Mouse (Mus musculus) thymus, adult 18-20 months (tissue): ENCODE measurements around the gene Pde4a.
A peak's percentile ranks its signal among the peaks of the same experiment; 100 is the strongest.
"Not testable (repeated sequence)": the region's sequence is repeated elsewhere in the genome, so short reads cannot be mapped to it uniquely, and the experiment has no call there.

Source experiments
- DNase-seq, 2 experiments: peaks; one replicate each; pipeline ENCODE4 v3.0.0; 2022; ENCODE audit warnings: mixed read lengths in 2 of 2

Gene Pde4a

GRCm38 (mm10) chr9:21220490-21221382, 55.2 kb downstream of the Pde4a start:
- DNase-seq, result peak; percentile 85 to 89

GRCm38 (mm10) chr9:21221383-21221929, 55.9 kb downstream of the Pde4a start:
- no peak for DNase-seq

- not testable (repeated sequence) for DNase-seq
Observed at GRCm38 (mm10) chr9:21223490-21223889, 58.0 kb downstream of the Pde4a start.

GRCm38 (mm10) chr9:21223906-21224305, 58.4 kb downstream of the Pde4a start:
- DNase-seq, result no peak

GRCm38 (mm10) chr9:21224576-21225414, 59.3 kb downstream of the Pde4a start:
- DNase-seq, result no peak

GRCm38 (mm10) chr9:21225415-21225758, 59.9 kb downstream of the Pde4a start:
- no peak for DNase-seq

DNA sequence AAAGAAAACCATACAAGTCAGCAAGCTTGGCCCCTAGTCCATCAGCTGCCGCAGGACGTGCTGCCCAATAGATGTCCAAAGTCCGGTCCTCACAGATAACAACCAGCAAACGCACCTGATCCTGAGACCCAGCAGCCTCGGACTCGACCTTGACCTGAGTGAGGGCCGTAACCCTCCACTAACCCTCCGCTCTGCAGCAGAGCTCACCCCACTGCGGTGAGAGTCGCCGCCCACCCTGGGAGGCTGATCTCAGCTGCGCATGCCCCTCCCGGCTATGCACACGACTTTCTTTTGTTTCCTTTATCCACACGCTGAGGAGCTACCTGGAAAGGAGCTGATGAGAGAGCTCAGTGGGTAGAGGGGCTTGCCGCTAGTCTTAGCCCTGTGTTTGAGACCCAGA, 61.8 kb downstream of the Pde4a start:
- DNase-seq, result peak in 1 of 2 experiments; percentile 39

GRCm38 (mm10) chr9:21231551-21231950, 66.0 kb downstream of the Pde4a start:
- no peak for DNase-seq

DNA sequence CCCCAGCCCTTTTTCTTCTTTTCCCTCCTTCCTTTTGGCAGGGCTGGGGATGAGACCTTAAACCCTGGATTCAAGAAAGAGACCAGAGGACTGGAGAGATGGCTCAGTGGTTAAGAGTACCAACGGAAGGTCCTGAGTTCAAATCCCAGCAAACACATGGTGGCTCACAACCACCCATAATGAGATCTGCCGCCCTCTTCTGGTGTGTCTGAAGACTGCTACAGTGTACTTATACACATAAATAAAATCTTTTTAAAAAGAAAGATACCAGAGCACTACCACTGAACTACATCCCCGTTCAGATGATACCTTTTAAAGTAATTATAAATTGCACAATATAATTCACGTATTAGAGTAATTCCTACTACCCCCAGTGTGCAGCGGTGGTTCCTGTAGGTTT, 67.4 kb downstream of the Pde4a start:
- no peak for DNase-seq

GRCm38 (mm10) chr9:21233366-21233765, 67.9 kb downstream of the Pde4a start:
- DNase-seq, result no peak

- no peak for DNase-seq
Observed at GRCm38 (mm10) chr9:21233805-21234204, 68.3 kb downstream of the Pde4a start.

DNA sequence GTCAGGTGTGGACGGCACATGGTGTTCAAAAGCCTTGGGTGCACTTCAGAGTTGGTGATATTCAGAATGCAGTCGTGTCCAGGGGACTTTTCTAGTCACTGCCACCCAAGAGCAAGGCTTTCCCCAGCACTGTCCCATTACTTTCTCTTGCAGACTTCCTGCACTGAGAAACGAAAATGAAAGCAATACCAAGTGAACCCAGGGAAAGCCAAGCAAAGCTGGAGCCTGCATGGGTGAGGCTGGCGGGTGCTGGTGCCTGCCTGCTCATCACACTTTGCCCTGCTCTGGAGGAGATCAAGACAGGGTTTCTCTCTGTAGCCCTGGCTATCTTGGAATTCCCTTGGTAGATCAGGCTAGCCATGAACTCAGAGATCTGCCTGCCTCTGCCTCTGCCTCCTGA, 69.8 kb downstream of the Pde4a start:
- no peak for DNase-seq

- no peak for DNase-seq
Observed at GRCm38 (mm10) chr9:21236991-21237367, 71.5 kb downstream of the Pde4a start.

- DNase-seq, result peak; percentile 38 to 53
Observed at GRCm38 (mm10) chr9:21237368-21238003, 72.0 kb downstream of the Pde4a start.

DNA sequence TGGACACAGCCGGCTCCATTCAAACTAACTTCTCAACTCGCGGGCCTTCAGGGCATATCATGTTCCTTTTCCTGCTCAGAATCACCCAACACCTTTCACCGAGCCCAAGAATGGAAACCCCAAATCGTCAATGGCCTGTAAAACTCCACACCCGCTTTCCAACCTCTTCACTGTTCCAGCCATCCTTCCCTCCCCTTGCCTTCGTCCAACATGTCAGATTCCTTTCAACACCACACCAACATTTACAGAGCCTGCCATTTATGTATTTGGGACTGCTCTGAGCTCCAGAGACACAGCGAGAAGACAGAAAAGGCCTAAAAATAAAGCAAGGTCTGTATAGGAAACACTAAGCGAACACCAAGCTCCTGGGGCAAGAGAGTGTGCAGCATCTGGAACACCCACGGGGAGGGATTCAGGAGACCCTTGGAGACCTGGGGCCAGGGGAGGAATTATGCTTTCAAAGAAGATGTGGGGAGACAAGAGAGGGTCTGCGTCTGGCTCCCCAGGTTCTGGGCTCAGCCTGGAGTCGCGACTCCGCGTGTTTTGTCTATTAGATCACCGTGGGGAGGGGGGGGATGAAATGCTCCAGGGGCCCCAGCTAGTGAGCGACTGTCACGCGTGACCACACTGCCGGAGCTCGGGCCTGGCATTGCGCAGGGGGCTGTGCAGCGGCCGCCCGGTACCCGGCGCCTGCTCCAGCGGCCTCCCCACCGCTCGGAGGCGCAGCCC, 72.7 kb downstream of the Pde4a start:
- no peak for DNase-seq

GRCm38 (mm10) chr9:21238733-21239464, 73.4 kb downstream of the Pde4a start, which contains the start of gene Keap1:
TSS of gene Keap1 (minus strand) at chr9:21239361.
- peak; percentile 82 to 88 for DNase-seq

- DNase-seq, result no peak
Observed at GRCm38 (mm10) chr9:21239465-21239848, 73.9 kb downstream of the Pde4a start.

DNA sequence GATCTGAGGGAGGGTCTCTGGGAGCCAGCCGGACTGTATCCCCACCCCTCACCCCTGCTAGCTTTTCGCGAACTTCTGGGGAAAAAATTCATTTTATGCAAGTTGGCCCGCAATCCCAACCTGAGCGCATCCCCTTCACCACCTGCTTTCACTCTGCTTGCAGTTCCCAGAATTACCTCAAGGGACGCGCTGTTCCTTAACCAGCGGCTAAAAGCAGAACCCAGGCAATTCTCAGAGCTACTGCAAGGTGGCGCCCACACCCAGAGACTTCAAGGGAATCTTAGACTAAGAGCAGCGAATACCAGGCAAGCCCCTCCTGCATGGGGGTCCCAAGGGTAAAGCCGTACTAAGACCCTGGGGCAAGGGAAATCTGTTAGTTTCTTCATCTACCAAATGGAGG, 75.8 kb downstream of the Pde4a start:
- peak; percentile 59 to 70 for DNase-seq

DNA sequence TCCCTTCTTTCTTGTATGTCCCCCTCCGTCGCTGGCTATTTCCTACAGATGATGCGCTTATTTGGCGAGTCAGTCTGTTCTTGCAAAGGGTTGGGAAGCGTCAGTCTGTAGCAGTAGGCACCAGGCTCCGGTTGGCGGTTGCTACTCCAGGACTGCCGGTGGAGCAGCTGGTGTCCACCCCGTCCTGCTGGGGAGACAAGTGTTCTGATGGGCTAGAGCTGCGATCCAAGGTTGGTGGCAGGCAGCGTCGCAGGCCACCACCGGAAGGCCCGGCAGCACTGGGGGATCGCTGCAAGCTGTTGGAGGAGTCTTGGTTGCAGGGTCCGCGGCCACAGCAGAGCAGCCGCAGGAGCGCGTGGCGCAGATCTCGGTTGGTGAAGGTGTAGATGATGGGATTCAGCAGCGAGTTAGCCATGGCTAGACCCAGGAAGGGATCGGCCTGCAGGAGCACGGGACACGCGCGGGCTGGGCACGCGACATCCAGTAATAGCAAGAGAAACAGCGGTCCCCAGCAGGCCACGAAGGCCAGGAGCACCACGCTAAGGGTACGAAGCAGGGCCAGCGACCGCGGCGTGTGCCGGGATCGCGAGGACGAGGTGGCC, 78.4 kb downstream of the Pde4a start:
- no peak for DNase-seq

DNA sequence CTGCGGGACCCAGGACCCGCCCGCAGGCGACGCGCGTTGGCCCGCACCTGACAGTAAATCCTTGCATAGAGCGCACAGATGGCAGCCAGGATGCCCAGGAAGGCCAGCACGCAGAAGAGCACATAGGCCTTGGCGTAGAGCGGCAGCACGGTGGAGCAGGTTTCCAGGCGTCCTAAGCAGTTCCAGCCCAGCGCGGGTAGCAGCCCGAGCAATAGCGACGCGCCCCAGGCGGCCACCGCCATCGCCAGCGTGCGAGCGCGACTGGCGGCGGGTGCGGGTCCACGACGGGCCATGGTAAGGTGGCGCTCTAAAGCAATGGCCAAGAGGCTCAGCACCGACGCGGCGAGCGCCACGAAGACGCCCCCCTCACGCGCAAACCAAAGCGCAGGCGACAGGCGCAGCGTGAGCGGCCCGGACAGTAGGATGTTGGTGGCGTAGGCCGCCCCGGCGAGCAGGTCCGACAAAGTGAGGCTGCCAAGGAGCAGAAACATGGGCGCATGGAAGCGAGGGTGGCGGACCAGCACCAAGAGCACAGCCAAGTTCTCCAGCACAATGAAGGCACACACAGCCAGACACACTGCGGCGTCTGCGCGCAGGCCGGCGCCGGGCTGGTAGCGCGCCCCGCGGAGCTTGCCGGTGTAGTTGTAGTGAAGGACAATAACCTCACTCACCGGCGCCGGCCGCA, 79.1 kb downstream of the Pde4a start:
- no peak for DNase-seq

DNA sequence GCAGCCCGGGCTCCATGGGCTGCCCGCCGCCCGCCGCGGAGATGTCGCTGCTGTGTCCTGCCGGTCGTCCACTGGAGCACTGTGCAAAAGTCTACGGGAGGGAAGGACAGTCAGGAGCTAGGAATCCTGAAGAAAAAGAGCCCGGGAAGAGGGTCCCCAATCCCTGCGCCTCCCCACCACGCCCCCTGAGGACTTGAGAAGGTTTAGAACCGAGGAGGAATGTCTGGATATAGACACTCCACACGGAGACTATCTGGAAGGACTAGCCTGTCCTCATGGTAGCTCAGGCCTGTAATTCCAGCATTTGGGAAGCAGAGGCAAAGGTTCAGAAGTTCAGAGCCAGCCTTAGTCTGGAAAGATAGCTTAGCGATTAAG, 79.6 kb downstream of the Pde4a start:
- DNase-seq, result no peak
